Mouse (Mus musculus): Measurements from ENCODE around the gene Disc1. TPM values are rescaled to one million over a fixed set of nuclear protein-coding genes. Genes with fewer than 3 reads are reported as not detected.

Disc1 gene
- total RNA-seq (2021), result 3.4 and 3.8 TPM in 2 replicates
- long read RNA-seq, experiment 1, partial matches to known transcripts, result 0 of 1 reads
- long read RNA-seq, experiment 1, other reads (novel, unspliced or antisense), result 1 of 1 reads
- long read RNA-seq, experiment 2, result 0 reads

DNA sequence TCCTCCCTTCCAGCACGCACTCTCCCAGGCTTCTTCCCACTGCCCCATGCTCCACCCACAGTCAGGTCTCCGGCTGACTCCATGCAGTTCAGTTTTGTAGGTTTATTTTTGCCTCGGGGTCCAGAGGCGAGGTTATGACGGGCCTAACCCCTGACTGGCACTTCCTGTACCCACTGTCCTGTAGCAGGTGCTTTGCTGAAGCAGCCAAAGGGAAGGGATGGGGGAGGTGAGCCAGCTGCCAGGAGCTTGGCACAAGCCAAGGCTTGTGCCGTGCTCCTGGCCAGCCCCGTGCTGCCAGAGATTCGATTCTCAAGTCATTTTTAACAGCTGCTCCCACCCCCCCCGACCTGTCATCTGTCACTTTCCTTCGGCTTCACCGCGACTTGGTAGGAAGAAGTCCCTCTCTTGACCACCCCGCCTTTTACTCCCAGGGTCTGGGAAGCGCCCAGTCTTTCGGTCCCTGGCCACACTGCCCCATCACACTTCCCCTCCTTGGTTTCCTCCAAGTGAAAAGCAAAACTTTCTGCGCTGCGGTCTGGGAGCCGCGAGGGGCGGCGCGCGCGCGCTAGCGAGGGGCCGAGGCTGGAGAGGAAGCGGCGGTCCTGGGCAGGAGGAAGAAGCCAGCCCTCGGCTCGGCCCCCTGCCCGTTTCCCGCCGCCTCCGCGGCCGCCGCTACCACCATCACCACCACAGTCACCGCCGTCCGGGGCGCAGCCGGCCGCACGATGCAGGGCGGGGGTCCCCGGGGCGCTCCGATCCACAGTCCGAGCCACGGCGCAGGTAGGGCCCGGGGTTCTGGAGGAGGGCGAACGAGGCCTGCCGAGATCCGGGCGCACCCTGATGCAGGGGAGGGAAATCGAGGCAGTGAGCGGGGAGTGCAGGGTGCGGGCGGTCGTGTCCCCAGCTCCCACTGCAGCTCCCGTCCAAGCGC, at the start of gene Disc1:
TSS of gene Disc1 (plus strand) at position 691 of the 931 bp plus-strand sequence.
- DNase-seq, result peak; percentile 59

DNA sequence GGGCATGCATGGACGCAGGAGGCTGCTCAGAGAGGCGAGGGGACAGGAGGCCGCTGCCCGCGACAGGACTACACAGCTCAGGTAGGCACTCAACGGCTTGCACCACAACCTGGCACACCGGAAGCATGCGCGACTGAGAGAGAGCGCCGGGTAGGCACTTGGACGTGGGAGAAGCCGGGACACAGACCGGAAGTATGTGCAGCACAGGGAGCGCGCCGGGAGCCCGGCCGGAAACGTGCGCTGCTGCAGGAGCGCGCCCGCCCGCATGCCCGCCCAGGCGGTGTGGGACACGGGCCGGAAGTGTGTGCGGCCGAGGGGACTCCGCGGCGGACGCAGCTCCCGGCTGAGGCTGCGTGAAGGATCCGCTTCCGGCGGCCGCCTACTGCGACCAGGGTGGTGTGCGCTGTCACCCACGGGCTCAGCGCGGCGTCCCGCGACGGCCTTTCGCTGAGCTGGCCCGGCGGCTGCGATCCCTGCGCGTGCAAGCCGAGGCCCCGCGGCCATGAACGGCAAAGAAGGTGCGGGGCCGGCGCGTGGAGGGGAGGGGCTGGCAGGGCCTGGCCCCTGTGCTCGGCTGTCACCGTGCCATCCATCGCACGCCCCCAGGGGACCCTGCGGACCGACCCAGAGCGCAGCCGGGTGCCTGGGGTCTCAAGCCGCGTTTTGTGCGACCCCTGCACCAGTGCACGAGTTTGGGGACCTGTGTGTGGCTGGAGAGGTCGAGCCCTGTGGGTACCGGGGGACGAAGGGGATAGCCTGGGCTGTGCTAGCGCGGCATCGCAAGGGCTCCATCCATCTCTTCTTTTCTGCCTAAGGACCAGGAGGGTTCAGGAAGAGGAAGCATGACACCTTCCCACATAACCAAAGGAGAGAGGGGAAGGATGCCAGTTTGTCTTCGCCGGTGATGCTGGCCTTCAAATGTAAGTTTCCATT, 41.0 kb upstream of the Disc1 start, which contains the start of gene Tsnax:
TSS of gene Tsnax (plus strand) at position 303 of the 933 bp plus-strand sequence.
- DNase-seq, result peak; percentile 97

DNA sequence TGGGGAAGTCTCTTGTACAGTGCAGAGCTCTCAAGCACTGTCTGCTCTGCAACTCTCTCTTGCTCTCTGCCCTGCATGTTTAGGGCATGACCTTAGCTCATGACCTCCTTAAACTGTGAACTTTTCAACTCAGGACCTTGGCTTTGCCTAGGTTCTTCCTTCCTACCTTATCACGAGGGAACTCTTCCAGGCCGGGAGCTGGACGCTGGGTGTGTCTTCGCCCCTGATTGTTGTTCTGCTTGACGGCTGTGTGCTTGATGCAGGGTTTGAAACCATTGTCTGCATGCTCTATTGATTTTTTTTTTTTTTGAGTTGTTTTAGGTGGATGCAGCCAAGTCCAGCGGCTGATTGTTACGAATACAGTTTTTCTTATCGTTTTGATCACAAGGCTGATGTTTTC, 29.9 kb upstream of the Disc1 start:
- no peak for DNase-seq

DNA sequence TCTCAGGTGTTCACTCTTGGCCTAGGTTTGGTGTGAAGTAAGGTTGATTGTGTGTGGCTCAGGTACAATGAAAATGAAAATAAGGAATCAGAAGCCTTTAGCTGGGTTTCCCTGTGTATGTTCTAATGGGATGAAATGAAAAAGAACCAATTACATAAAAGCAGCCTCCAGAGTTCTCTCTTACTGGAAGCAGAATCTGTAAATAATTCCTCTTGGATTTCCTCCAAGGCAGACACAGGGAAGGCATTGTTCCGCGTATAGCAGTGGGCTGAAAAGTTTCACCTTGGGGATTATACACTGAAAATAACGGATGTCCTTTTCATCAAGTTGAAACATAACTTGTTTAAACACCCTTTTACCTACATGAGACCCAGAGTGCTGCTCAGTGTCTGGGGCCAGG, 26.8 kb upstream of the Disc1 start:
- DNase-seq, result no peak

DNA sequence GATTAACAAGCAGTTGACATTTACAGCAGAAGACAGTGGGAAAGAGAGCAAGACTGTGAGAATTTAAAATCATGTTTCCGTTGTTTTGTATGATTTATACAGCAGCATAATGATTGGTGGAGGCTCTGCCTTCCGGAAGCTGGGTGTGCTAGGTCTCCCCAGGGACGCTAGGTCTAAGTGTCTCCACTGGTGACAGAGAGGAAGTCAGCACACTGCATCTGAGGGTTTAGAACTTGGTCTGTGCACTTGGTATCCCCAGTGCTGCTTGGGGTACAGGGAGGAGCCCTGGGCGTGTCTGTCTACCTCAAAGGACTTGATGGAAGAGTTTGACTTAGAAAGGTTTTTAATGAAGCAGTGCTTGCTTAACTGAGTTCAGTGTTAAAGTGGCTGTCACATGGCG, 25.2 kb upstream of the Disc1 start:
- DNase-seq, result no peak

DNA sequence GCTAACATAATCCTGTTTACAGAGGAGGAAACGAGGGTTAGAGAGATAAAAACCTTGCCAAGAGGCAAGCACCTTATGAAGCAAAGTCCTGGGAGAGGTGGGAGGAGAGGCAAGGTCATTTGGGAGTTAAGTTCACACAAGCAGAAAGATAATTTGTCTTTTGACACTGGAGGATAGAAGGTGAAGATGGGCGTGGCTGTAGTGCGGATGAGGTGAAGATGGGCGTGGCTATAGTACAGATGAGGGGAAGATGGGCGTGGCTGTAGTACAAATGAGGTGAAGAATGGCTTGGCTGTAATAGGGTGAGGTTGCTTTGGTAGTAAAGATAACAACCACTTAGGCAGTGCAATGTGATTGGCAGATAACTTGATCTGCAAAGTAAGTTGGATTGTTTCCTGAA, 22.7 kb upstream of the Disc1 start:
- DNase-seq, result no peak

DNA sequence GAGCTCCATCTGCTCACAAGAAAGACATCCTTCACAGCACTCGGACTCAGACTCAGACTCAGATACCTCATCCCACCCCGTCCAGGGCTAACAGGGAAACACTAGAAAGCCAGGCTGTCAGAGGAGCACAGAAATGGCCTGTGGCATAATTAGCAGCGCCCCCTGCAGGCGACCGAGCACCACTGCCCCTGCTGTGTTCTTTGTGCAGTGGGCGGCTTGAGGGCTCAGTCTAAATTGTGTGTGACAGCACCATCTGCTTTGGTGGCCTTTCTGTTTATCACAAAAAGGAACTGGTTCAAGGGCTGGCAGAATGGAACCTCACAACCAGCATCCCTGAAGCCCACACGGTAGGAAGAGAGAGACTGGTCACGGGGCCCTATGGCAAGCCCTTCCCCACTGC, 19.3 kb upstream of the Disc1 start:
- peak; percentile 88 for DNase-seq

DNA sequence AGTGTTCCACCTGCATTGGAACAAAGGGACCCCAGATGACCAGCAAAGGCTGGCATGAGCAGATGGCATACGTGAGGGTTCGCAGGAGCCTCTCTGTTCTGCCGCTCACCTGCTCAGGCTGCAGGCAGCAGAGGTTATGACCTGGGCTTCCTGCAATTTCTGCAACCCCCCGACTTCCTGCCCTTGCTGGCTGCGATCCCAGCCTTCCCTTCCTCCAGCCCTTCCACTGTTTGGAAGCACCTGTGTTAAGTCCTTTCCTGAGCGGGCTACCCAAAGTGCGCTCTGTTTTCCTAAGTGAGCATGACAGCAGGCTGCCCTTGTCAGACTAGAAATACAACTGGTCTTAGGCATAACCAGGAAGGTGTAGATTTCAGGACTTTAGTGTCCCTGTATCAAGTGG, 16.9 kb upstream of the Disc1 start:
- DNase-seq, result no peak

DNA sequence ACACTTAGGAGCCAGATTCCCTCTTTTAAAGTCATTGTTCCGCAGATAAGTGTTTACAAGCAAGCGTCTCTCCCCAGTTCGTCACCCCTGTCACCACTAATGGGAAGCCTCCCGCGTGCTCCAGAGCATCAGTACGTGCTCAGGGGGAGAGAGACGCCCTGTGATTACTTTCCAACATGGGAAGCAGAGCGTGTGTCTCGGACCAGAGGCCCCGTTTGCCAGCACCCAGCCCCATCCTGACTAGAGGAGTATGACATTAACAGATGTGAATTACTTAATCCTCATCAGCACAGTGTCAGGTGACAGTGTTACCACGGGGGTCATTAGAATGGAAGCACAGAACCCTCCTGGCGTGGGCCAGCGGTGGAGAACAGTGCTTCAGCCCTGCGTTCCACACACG, 15.3 kb upstream of the Disc1 start:
- DNase-seq, result no peak

DNA sequence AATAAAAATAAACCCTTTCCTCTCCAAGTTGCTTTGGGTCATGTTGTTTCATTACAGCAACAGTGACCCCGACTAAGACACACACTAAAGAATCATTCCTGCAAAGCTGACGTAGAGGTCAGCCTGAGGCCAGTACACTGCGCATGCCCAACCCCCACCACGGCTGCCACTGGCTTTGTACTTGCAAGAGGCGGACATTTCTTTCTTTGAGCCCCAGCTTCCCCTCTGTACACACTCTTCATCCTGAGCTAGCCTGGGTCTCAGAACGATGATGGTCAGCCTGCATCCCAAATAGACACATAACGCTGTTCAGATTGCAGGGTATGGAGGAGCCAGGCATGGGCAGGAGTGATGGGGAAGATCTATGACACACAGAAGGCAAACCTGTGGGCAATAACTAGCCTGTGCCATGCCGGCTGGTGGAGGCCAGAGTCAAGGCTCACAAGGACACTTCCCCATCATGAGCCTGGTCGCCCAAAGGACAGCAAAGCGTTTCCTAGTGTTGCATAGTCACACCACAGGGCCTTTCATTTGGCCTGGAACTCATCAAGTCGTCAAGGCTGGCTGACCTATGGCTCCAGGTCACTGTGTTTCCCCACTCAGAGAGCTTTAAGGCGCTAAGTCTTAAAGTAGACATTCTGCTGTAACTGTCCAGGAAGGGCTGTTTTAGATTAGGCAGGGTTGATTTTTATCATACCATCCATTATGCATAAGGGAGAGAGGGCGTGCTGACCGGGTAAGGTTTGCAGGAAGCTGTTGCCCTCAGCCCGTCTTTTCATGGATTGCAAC, 13.2 kb upstream of the Disc1 start:
- DNase-seq, result peak; percentile 36

DNA sequence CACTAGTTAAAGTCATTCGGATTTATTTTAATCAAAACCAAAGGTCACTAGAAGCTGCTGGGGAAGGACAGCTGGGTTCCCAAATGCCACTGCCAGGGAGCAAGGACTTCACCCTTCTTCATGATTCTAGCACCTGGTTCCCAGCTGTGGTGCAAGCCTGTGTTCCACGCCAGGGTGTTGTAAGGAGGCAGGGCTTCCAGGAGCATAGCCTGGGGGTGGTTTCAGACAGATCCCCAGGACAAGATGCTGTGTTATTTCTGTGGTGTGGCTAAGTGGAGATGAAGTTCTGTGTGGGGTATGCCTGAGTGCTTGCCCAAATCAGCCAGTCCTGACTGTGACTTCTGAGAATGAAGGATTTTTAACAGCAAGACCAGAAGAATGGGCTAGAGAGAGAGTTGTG, 12.5 kb upstream of the Disc1 start:
- DNase-seq, result peak; percentile 55

DNA sequence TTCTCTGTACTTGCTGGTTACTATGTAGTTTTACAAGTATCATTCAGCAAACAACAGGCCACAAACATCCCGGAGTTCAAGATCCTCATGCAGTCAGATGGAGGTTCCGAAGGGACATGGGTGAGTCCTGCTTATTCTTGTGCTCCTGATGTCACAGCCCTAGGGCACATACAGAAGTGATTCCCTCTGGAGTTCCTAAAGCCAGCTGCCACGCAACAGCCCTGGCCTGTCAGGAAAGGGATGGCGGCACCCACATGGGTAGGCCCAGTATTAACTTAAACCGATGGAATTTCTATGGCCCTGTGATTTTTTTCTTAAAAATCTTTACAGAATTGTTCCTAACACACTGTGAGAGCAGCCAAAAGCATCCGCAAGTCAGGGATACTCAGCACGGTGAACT, 10.6 kb upstream of the Disc1 start:
- DNase-seq, result no peak

DNA sequence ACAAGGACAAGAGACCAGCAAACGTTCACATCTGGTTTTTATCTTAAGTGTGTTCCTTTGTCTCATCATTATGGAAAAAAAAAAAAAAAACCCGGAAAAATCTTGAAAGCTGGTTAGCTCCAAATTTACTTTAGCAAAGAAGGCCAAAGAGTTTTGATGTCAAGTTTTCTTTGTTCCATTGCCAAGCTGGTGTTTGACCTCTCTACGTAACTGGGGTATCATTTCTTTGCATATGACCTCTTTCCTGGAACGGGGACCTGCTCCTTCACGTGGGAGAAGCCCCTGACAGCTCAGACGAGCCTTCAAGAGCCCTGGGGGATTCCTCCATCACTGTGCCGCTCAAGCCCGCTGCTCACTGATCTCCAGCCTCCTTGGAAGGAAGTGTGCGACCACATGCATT, 10.1 kb upstream of the Disc1 start:
- DNase-seq, result no peak

DNA sequence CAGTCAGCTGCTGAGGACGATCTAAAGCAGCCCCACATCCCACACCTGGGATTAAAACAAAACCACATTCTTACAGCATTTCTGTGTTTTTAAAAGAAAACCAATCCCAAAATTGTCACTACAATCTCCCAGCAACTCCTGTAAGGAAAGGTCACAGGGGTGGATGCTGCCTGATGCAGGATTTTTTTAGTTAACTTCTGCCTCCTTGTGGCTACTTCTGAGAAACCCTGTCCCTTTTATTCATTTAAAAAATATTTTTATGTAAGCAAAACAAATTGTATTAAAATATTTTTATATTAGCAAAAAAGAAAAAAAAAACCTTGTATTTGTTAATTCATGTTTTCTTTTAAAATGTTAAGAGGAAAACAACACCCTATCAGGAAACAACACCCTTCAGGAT, 8.2 kb upstream of the Disc1 start:
- no peak for DNase-seq

DNA sequence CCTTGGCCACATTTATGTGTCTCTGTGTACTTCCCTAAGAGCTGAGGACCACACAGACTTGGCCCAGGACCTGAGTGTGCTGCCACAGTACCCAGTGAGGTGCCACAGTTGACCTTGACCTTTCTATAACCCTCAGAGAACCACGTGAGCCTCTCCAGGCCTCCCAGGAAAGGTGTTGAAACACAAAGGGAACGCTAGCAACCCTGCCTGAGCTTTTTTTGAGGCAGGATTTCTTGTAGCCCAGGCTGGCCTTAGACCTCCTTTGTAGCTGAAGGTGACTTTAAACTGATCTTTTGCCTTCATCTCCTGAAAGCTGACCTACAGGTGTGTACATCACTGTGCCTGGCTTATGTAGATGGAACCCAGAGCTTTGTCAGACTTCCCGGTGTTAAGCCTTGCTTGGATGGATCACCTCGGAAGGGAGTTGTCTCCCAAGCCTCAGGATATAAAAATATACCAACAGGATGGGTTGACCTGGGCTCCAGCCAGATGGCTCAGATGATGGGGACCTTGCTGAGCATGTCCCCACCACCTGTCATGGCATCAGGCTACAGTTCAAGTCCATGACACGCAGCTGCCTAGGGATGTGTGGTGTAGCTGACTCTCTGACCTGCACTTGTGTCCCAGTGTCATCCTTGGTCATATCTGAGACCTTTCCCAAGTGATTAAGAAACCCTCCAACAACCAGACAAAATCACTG, 4.8 kb upstream of the Disc1 start:
- no peak for DNase-seq

DNA sequence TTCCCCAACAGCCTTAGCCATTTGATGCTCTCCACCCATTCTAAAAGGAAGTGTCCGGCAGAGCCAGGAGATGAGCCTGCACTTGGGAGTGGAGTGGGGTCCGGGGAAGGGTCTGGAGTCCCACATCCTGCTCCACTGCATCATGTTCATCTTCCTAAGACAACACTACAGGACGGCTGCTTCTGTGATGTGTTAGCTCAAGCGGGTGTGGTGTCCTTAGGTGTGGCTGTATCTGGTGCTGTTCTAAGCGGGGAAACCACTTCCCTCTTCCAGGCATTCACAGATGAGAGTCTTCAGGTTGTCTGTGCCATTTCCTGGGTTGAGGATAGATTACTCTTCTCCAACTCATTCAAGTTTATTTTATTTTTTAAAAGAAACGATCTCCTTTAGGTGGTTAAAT, 4.2 kb upstream of the Disc1 start:
- no peak for DNase-seq

DNA sequence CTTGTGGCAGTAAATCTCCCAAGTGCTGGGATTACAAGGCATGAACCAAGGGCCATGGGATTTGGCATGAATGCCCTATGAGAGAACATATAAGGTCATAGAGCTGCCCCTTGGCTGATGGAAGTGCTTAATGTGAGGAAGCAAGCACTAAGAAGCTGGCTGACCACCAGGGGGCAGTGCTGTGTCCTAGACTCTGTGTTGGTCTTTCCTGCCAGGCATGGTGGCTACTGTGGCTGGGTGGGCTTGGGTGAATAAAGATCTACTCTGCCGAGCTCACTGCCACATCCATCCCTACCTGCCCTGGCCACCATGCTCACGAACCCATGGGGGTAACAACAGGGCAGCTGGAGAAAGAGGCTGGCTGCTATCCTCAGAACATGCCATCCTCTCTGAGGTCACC, 2.0 kb upstream of the Disc1 start:
- DNase-seq, result peak; percentile 88

DNA sequence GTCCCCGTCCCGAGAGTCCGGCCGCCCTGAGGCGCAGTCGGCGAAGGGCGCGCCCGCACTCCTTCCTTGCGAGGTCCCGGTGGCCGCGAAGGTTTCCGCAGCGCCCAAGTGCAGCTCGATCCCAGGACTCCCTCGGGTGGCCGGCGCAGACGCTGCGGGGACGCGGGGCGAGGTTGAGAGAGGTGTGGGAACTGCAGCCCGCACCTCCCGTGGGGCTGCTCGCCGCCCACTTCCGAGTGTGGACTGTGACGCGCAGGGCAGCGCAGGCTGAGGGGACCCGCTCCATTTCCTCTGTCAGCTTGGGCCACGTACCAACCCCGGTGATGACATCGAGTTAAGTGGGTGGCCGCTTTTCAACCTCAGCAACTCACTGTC, 428 bp downstream of the Disc1 start:
- peak; percentile 82 for DNase-seq

DNA sequence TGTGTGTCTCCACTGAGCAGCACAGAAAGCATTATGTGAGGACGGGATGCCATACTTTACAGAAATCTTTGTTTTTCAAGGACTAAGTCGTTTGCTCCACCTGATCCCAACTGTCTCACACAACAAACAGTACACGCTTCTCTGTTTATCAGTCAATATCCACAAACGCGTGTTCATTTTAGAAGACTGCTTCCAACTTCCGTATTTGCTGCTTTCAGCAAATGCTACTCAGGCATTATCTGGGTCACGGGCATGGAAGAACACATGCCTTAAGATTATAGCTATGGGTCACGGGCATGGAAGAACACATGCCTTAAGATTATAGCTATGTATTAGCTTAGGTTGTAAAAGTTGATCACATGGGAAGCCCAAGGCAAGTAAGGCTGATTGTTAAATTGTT, 6.9 kb downstream of the Disc1 start:
- no peak for DNase-seq

DNA sequence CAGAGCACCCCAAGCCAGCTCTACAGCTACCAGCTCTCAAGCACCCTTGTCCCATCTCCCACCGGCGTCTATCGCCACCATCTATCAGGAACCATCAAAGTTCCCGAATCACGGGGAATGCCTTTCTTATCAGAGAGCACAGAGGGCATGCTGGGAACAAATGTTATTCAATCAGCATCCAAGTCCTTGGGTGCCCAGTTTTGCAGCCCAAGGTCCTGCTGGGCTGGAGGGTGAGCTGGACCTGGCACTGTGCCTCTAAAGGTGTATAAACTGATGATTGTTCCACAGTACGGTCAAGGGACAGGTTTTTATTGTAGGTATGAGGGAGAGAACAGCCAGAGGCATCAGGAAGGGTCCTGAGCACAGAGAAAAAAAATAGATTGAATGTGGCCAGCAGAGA, 11.6 kb downstream of the Disc1 start:
- DNase-seq, result peak; percentile 59

DNA sequence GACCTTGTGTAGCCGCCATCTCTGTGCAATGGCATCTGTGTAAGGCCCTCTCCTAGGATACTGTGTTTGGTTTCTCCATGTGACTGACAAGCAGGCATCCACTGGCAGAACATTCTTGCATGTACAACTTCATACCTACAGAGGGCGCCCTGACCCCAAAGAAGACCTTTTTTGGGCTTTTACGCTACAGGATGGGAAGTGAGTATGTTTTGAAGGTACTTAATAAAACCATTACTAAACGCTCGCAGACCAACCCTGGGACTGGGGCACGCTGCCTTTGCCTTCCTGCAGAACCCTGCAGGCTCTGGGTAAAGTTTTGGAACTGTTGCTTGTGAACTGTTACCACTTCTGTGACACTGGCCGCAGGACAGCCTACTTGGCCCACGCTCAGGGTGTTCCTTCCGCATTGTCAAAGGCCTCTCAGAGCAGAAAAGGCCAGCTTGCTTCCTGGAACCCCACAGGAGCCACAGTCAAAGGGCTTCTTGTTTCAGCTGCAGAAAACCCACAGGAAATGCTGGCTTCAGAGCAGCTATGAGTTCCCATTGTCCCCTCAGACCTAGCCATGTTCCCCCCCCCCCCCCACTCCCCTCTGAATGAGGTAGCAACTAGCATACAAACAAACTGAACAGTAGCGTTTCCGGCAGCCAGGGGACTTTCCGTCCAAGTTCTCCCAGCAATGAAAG, 13.1 kb downstream of the Disc1 start:
- peak; percentile 75 for DNase-seq

Measured in adrenal gland, postnatal 14 days (tissue).